In genomic region chr10:112928452-112929221, GRCm38 (mm10) we compare ENCODE assay signal across 7 mouse cellular contexts. TPM values are rescaled to one million over a fixed set of nuclear protein-coding genes. Genes with fewer than 3 reads are reported as not detected.
DNase-seq lines count a peak whose midpoint lies in the region; ATAC-seq and TF ChIP-seq lines count a peak whose summit lies in the region.

TSS of gene Atxn7l3b (minus strand) at chr10:112929001.

- peak within 1 kb of the TSS; percentile 96 for H3K9ac ChIP-seq in intestine, postnatal 0 days (ENCODE audit: low read depth, low read length)
- H3K9ac ChIP-seq in midbrain, embryonic 12.5 days (replicated peaks): peak within 1 kb of the TSS; percentile 96

- ATAC-seq in intestine, postnatal 0 days: peak; percentile 100
- ATAC-seq in midbrain, embryonic 12.5 days (ENCODE audit: low FRiP score, low read depth): peak; percentile 100

- peaks cover 5% of the 10 kb centered on the region; the same call in 1 of the 2 replicates for H3K9me3 ChIP-seq in embryonic facial prominence, embryonic 10.5 days
- H3K9me3 ChIP-seq in intestine, postnatal 0 days (ENCODE audit: control insufficient read depth): no peaks in the 10 kb centered on the region
- no peaks in the 10 kb centered on the region for H3K9me3 ChIP-seq in midbrain, embryonic 12.5 days

- peak within 1 kb of the TSS; percentile 78 for H3K4me2 ChIP-seq in intestine, postnatal 0 days (replicated peaks; ENCODE audit: low read depth)
- peak within 1 kb of the TSS; percentile 82 for H3K4me2 ChIP-seq in midbrain, embryonic 12.5 days (replicated peaks)

- H3K4me1 ChIP-seq in embryonic facial prominence, embryonic 10.5 days: peaks cover 25% of the 10 kb centered on the region
- H3K4me1 ChIP-seq in intestine, postnatal 0 days (replicated peaks; ENCODE audit: control insufficient read depth, insufficient read depth, low read length): peaks cover 5% of the 10 kb centered on the region; the same call in 1 of the 2 replicates
- peaks cover 25% of the 10 kb centered on the region for H3K4me1 ChIP-seq in midbrain, embryonic 12.5 days
- peaks cover 14% of the 10 kb centered on the region for H3K4me1 ChIP-seq in small intestine, adult 2 months (ENCODE audit: control insufficient read depth, insufficient read depth, insufficient read length, low read length)

- peak; percentile 67 for TF ChIP-seq POLR2A in small intestine, adult 2 months (IDR thresholded peaks at IDR 0.05; ENCODE audit: low read depth, low read length)

- peak; percentile 99 for DNase-seq in adrenal gland, postnatal 10 days
- peak; percentile 97 for DNase-seq in embryonic facial prominence, embryonic 10.5 days (ENCODE audit: low spot score)
- DNase-seq in gonadal fat pad, adult 2 months (ENCODE audit: low read depth): peak; percentile 47
- DNase-seq in left cerebral cortex, postnatal 4 days: peak; percentile 96

- H3K4me3 ChIP-seq in embryonic facial prominence, embryonic 10.5 days: peak within 1 kb of the TSS; percentile 88
- peak within 1 kb of the TSS; percentile 86 for H3K4me3 ChIP-seq in intestine, postnatal 0 days (ENCODE audit: low read depth, low read length)
- H3K4me3 ChIP-seq in midbrain, embryonic 12.5 days: peak within 1 kb of the TSS; percentile 88
- H3K4me3 ChIP-seq in small intestine, adult 2 months (ENCODE audit: low read depth, low read length): peak within 1 kb of the TSS; percentile 72

- 2% methylated on average over 70 of the region's 70 CpGs for whole genome bisulfite sequencing in embryonic facial prominence, embryonic 10.5 days
- WGBS in intestine, postnatal 0 days: under 1% methylated on average over 70 of the region's 70 CpGs
- 1% methylated on average over 68 of the region's 70 CpGs for WGBS in midbrain, embryonic 12.5 days
- whole genome bisulfite sequencing in small intestine, adult 2 months: under 1% methylated on average over 70 of the region's 70 CpGs

- no peak for TF ChIP-seq CTCF in intestine, postnatal 0 days (IDR thresholded peaks at IDR 0.05; ENCODE audit: low read depth)
- TF ChIP-seq CTCF in small intestine, adult 2 months (IDR thresholded peaks at IDR 0.05; ENCODE audit: extremely low read depth, insufficient read length, insufficient replicate concordance, low read depth, low read length): no peak

- H3K36me3 ChIP-seq in embryonic facial prominence, embryonic 10.5 days (replicated peaks): peaks cover 44% of the 10 kb centered on the region
- peaks cover 9% of the 10 kb centered on the region; the same call in 1 of the 2 replicates for H3K36me3 ChIP-seq in intestine, postnatal 0 days (ENCODE audit: control insufficient read depth, insufficient read depth)
- H3K36me3 ChIP-seq in midbrain, embryonic 12.5 days: peaks cover 27% of the 10 kb centered on the region
- H3K36me3 ChIP-seq in small intestine, adult 2 months (ENCODE audit: control insufficient read depth, insufficient read depth, low read length): peaks cover 12% of the 10 kb centered on the region

- intact Hi-C loops in left cerebral cortex, postnatal 4 days (cut with DNase I): no loop called here

- peak within 1 kb of the TSS; percentile 98 for H3K27ac ChIP-seq in embryonic facial prominence, embryonic 10.5 days (replicated peaks)
- peak within 1 kb of the TSS; percentile 95 for H3K27ac ChIP-seq in intestine, postnatal 0 days (ENCODE audit: low read depth, low read length)
- H3K27ac ChIP-seq in midbrain, embryonic 12.5 days (replicated peaks): peak within 1 kb of the TSS; percentile 95
- peak within 1 kb of the TSS; percentile 88 for H3K27ac ChIP-seq in small intestine, adult 2 months (ENCODE audit: insufficient read depth, low read depth, low read length)

- no peaks in the 10 kb centered on the region for H3K27me3 ChIP-seq in embryonic facial prominence, embryonic 10.5 days (replicated peaks; ENCODE audit: low read depth, poor library complexity, severe bottlenecking)
- H3K27me3 ChIP-seq in intestine, postnatal 0 days (replicated peaks; ENCODE audit: control insufficient read depth, insufficient read depth, low read length): no peaks in the 10 kb centered on the region
- H3K27me3 ChIP-seq in midbrain, embryonic 12.5 days: no peaks in the 10 kb centered on the region
- no peaks in the 10 kb centered on the region for H3K27me3 ChIP-seq in small intestine, adult 2 months (ENCODE audit: control insufficient read depth, insufficient read depth, low read length)

RNA-seq across cellular contexts. Expression of gene Atxn7l3b, which starts in this region (rescaled TPM):
- total RNA-seq in adrenal gland, postnatal 10 days (2021): 10 to 100 TPM; 96.8 to 97.7 TPM
- polyA plus RNA-seq in embryonic facial prominence, embryonic 10.5 days (2016; fragmentation: Nextera tagmentation; extraction: Ambion mirVana): 195 and 217 TPM in 2 replicates
- polyA plus RNA-seq in gonadal fat pad, adult 2 months (2012; rRNA removed): 28.9 and 32.8 TPM in 2 replicates
- polyA plus RNA-seq in intestine, postnatal 0 days (2015; fragmentation: Nextera tagmentation; extraction: Ambion mirVana): 142 and 160 TPM in 2 replicates
- total RNA-seq in left cerebral cortex, postnatal 4 days (2021): 100 to 1,000 TPM; 277 TPM
- polyA plus RNA-seq in midbrain, embryonic 12.5 days (2016; fragmentation: Nextera tagmentation; extraction: Ambion mirVana): 343 and 376 TPM in 2 replicates
- 10.4 and 39.6 TPM in 2 replicates for polyA plus RNA-seq in small intestine, adult 2 months (2012; rRNA removed)

Comparison
In these comparisons a context has a peak if more than half of its experiments do, and no peak if none do; other contexts are left out.
1. Peak in every context shown above with its lines: DNase-seq, ATAC-seq, H3K4me3 ChIP-seq and H3K27ac ChIP-seq.
2. DNase-seq: peak in every context shown above with its lines; median percentile 99 in adrenal gland, postnatal 10 days; 97 in embryonic facial prominence, embryonic 10.5 days; 96 in left cerebral cortex, postnatal 4 days; 47 in gonadal fat pad, adult 2 months.